Mouse (Mus musculus) kidney, adult 11 months (tissue): ENCODE data around the gene Prkcsh.

ENCODE experiments used
- DNase-seq: peaks from one replicate; pipeline ENCODE4 v3.0.0; 2022

Prkcsh gene

DNA sequence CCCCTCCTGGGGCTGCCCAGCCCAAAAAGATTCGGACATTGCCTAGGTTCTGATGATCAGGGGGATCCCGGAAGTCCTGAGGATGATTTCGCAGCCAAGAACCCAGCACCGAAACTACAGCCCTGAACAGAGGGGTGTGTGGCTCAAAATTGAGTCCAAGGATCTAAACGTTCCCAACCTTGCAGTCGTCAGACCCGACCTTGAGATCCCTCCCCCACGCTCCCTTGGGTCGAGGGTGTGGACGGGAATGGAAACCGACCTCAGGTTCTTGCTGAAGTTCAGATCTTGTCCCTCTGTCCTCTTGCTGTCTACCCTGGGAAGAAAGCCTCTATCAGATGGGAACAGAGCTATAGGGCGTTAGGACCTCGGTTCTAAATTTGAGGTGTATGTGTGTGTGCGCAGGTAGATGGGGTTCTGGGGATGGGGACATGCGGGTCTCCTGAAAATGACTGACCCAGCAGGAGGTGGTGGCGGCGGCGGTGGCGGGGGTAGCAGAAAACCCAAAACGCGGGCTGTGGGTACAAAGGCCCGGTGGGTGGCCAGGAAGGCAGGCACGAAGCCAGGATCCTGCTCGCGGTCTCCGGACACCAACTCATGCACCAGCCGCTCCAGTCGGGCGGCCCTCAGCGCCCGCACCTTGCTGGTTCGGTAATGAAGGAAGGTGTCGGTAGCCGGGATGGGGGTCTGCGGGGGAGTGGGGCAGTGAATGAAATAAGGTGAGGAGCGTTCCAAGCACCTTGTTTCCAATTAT is 14.8 kb upstream of the Prkcsh start:
- no peak for DNase-seq

DNA sequence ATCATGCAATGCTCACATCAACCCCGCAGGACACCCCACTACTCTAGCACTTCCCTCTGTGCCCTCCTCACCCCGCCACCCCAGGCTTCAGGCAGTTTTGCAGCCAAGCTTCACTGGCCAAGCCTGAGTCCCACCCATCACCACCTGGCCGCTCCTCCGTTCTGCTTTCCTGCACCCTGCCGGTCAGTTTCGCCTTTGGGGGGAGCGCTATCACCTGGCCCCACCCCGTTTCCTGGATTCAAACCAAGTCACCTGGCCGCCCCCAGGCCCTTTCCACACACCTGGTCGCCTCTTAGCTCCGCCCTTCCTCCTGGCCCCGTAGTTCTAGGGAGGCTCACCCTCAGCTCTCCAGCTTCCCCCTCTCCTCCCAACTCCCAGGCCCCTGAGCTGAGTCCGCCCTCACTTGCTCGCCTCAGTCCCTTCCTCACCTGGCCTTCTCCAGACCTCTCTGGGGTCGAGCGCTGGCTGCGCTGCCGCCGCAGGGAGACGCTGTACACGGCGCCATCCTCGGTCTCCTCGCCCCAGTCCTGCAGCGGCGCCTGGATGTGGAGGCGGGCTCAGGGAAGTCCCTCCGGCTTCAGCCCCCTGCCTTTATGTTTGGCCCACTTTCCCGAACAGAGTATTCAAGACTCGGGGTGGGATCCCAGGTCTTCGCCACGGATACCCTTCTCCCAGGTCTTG is 14.0 kb upstream of the Prkcsh start:
- peak; percentile 88 for DNase-seq

DNA sequence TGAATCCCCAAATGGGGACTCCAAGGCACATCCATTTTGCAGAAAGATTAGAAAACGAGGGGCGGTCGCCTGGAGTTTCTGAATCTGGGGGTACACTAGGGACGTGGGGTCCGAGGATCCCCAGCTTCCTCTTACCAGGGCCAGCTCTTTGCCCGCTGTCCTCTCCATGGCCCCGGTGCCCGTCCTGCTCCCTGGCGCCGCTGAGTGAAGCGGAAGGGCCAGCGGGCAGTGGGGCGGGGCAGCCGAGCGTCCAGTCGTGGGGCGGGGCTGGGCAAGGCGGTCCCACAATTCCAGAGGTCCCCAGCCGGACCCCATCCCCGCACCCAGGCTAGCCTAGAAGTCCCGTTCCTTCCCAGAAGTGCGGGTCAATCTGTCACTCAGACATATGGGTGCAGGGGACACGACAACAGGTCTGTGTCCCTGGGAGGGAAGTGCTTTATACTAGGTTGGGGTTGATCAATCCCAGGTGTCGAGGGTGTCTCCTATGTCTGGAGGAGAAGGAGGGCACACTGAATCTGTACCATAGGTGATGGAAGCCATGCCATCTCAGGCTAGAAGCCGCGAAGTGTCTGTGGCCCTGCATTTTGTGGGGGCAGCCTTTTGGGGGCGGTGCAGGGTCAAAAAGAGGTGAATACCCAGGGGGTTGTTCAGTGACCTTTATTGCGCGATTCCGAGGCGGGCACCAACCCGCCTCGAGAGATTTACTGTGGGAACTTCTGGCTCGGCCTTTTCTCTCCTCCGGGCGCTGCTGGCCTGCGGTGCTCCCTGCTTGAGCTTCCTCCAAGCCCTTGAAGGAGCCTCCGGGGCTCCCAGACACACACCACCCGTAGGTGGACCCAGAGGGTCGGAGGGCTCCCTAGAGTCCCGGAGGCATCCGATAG is 13.1 kb upstream of the Prkcsh start, which contains the start of gene Rgl3:
Rgl3 (minus strand) TSS at position 217 of the 881 bp plus-strand sequence.
- DNase-seq, result peak; percentile 79

DNA sequence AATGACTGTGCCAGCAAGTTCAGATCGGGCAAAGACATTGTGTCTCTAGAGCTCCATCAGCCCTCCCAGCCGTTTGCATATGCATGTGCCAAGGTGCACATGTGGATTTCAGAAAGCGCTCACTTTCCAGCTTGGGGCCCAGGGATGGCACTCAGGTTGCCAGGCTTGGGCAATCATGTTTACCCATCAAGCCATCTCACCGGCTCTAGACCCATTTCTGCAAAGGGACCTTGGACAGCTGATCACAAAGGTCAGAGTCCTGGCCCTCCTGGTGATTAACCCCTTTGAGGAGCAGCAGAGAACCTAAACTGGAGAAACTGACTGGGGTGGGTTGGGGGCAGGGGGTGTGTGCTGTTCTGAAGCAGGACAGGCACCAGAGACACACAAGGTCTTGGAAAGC is 10.4 kb upstream of the Prkcsh start:
- peak; percentile 39 for DNase-seq

DNA sequence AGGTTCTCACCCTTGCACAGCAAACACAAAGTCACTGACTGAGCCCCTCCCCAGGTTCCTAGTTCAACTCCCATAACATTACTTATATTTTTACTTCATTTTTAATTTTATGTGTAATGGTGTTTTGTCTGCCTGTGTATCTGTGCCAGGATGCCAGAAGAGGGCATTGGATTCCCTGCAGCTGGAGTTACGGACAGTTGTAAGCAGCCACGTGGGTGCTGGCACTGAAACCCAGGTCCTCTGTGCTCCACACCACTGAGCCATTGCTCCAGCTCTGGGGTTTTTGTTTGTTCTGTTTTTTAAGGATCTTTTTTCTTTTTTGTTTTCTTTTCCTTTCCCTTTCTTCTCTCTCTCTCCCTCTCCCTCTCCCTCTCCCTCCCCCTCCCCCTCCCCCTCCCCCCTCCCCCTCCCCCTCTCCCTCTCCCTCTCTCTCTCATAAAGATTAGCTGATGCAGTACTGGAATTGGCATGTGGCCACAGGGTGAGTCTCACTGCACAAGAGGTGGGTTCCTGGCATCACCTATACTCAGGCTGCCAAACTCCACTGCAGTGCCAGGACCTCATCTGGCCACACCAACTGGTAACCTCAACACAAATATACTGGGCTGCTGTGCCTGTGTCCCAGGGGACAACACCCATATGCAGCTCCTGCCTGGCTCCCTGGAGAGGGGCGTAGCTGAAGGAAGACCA is 6.3 kb upstream of the Prkcsh start:
- no peak for DNase-seq

DNA sequence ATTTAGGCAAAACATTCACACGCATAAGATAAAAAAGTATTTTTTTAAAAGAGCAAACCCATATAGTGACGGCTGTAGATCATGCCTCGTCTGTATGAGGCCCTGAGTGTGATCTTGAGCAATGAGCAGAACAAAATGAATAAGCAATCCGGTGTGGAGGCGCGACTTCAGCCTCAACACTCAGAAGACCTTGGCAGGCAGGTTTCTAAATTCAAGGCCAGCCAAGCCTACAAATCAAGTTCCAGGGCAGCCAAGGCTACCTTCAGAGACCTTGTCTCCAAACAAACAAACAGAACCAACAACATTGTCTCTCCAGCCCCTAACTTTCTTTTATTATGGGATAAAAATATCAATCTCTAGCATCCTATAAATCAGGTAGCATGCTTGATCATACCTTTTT is 2.3 kb upstream of the Prkcsh start:
- no peak for DNase-seq

DNA sequence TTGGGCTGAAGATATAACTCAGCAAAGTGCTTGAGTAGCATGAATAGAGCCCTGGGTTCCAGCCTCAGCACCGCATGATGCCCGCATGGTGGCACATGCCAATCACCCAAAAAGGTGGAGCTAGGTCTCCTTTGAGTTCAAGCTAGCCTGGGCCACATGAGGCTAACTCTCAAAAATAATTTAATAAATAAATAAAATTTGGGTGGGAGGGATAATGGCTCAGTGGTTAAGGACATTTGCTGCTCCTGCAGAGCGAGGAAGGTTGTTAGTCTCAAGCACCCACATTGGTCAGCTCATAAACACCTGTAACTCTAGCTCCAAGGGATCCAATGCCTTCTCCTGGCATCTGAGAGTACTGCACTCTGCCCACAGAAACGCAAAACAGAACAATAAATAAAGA is 973 bp upstream of the Prkcsh start:
- no peak for DNase-seq

DNA sequence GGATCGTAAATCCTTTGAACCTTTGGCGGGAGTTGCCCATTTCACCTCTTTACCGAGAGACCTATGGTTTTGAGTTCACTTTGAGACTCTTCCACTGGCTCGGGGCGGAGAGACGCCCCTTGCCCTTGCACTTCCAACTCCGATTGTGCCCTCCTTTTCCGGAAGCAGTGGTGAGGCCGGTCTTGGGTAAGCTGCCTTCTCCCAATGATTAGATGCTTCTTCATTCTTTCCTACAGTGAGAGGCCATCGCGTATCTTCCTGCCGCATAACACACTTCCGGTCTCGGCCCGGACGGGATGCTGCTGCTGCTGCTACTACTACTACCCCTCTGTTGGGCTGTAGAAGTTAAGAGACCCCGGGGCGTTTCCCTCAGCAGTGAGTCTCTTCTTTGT is 553 bp downstream of the Prkcsh start:
- DNase-seq, result no peak

DNA sequence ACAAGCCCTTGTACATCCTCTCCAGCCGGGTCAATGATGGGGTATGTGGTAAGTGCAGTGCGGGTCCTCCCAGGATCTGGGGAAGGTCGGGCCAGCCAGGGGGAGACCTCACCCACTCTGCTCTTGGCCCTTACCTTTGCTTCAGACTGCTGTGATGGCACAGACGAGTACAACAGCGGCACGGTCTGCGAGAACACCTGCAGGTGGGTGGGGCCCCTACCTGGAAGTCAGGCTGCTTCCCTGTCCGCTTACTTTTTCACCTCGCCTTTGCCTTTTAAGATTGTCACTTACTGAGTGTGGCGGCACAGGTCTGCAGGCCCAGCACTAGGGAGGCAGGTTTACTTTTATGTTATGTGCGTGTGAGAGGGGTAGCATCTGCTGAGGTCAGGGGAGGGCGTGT is 1.9 kb downstream of the Prkcsh start:
- DNase-seq, result no peak

DNA sequence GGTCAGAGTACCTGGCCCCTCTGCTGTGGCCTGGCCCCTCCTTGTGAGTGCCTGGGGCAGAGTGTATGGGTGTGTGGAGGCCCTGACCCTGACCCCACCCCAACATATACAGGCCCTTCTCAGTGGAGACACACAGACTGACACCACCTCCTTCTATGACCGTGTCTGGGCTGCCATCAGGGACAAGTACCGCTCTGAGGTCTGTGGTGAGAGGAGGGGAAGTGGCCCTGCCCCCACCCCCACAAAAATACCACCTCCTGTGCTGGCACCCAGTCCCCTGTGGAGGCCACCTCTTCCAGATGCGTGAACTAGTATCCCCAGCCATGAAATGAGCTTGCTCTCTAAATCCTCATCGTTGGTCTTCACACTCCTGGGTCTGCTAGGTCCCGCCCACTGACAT is 8.4 kb downstream of the Prkcsh start:
- DNase-seq, result no peak

DNA sequence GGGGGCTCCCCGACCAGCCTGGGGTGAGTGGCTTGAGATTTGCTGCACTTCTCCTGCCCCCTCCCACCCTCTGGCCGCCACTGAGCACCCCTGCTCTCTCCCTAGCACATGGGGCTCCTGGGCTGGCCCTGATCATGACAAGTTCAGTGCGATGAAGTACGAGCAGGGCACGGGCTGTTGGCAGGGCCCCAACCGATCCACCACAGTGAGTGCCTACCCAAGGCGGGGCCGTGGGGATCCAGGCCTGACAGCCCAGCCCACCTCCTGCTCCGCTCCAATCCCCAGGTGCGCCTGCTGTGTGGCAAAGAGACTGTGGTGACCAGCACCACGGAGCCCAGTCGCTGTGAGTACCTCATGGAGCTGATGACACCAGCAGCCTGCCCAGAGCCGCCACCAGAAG is 10.1 kb downstream of the Prkcsh start:
- DNase-seq, result no peak

DNA sequence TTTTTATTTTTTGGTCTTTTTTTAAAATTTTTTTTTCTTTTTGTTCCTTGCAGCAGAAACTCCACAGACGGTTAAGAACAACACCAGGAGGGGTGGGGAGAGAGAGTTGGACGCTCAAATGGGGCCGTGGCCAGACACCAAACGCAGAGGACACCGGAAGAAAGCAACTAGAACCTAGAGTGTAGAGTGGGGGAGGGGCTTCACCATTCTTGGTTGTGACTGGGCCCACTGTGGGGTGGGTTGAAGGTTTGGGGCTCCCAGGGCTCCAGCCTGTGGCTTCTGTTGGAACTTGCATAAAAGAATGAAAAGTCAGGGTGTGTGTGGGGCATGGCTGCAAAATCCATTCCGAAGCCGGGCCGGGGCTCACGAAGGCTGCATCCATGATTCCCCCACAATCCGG is 13.6 kb downstream of the Prkcsh start:
- DNase-seq, result no peak

DNA sequence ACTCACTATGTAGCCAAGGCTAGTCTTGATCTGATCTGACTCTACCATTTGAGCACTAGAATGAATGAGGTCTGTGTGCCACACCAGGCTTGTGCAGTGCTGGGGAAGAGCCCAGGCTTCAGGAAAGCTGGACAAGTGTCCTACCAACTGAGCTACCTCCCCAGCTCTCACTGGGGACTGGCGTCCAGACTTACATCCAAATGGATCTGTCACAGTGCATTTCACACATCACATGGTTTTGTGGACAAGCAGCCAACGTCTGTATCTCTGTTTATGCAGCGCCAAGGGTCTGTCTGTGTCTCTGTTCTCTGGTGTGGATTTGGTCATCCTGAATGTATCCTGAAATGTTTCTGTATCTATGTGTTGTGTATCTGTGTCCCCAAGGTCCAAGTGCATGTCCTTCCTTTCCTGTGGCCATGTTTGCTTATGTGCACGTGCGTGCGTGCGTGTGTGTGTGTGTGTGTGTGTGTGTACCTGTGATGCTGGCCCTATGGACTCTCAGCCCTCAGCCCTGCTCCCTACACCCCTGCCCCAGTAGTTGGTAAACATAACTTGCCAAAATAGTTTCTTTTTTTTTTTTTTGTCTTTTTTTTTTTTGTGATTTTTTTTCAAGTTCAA is 14.7 kb downstream of the Prkcsh start:
- no peak for DNase-seq

DNA sequence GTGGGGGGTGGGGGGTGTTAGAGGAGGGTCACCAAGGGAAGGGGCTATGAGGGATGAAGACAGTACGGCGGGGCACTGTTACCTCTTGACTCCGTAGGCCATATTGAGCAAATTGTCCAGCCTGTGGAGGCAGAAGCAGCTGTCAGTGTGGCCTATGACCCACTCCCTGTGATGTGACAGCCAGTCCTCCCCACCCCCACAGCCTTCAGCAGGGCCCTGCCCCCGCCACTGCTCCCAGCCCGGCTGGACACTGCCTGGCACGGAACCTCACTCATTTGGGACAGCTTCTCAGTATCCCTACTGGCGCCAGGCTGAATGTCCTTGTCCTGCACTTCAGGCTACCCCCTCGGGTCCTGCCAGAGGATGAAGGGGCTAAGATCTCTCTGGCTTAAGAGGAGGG is 22.0 kb downstream of the Prkcsh start:
- DNase-seq, result no peak

DNA sequence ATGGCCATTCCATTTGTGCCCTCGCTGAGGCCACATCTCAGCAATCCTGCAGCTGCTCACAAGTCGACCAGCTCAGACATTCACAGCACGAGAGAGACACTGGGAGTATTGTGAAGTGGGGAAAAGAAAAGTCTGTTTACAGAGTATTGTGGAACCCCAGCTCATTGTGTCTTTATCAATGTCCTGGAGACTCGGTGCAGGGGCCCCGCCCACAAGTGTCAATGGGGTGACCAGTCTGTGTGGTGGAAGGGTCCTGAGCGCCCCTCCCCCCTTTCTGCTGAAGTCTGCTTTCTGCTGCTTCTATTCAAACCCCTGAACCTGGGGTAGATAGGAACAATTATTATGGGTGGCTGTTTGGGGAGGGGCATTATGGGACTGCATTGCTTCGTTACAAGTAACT is 25.9 kb downstream of the Prkcsh start:
- no peak for DNase-seq

DNA sequence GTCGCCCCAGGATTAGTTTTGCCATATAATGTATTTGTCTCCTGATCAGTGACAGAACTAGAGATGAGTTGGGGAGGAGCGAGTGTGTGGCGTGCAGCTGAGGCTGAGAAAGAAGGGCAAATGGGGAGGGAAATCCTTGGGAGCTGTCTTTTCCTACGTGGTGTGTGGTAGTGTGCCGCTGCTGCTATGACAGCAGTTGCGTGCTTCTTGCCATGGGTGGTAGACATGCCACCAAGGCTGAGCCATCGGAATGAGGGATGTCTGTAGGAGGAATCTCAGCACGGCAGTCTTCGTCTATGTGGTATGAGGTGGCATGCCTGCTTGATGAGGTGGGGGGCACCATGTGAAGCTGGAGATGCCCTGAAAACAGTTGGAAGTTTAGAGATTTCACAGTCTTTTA is 27.8 kb downstream of the Prkcsh start:
- no peak for DNase-seq

DNA sequence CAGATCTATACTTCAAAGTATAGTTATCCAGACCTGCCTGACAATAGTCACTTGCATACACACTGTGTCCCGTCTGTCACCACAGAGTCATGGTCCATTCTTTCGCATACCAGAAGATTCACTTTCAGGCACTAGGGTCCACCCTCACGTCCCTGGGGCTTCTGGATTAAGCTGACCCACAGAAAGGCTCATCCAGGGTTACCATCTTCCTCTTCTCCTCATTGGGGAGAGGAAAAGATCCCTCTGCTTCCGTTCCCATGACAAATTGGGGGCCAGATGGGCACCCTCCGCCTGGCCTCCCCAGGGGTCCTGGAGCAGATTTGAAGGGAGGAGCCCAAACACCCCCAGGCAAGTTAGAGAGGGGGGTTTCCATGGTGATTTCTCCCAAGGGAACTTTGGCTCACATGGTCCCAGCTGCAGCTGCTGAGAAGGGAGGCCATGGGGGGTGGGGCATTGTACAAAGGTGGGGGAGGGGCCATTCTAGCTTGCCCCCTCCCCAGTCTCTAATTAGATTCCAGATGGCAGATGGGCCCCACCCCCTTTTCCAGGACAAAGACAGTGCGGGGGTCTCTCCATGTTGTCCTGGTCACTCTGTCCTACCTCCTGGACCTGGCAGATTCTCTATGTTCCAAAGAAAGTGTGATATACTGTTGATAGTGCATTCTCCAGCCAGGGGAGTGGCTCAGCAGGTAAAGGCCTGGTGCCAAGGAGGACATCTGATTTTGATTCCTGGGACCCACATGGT is 32.9 kb downstream of the Prkcsh start:
- no peak for DNase-seq

DNA sequence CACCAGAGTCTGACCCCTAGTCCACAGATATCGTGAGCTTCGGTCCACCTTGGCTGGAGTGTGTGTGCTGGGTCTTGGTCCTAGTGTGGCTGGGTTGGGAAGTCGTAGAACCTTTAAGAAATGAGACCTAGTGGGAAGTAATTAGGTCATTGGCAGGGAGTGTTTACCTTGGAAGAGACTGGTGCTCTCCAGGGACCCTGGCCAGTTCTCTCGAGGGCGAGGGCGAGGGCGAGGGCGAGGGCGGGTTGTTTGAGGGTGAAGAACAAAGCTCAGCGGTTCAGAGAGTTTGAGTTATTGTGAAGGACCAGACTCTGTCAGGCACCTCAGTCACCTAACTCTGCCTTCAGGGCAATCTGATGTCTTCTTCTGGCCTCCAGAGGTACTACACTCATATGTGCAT is 35.2 kb downstream of the Prkcsh start:
- DNase-seq, result no peak

DNA sequence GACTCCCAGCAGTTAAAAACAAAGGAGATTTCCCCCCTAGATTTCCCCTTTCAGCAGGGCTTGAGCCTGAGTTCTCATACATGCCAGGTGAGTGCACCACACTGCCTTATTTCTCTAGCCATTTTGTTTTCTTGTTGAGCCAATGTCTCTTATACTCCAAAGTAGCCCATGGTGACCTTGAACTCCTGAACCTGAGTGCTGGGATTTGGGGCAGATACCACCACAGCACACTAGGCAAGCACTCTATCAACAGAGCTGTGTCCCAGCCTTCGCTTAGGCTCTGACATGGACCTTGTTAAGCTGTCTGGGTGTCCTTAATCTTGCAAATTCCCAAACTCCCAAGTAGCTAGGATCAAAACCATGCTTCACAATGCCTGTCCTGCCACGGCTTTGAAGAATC is 39.2 kb downstream of the Prkcsh start:
- DNase-seq, result no peak

DNA sequence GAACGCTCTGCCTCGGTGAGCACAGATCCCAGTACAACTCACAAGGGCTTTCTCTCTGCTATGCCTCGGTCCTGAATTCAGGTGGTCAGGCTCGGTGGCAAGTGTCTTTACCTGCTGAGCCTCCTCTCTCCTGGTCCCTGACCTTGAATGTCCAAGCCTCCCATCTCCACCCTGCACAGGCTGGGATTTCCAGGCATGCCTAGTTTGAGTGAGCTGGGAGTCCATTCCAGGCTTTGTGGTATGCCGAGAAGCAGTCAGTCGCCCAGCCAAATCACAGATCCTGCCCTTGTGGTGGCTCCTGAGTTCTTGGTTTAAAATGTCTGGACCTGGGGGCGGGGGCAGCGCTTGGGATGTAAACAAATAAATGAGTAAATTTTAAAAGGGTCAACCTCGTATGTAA is 44.7 kb downstream of the Prkcsh start:
- no peak for DNase-seq

DNA sequence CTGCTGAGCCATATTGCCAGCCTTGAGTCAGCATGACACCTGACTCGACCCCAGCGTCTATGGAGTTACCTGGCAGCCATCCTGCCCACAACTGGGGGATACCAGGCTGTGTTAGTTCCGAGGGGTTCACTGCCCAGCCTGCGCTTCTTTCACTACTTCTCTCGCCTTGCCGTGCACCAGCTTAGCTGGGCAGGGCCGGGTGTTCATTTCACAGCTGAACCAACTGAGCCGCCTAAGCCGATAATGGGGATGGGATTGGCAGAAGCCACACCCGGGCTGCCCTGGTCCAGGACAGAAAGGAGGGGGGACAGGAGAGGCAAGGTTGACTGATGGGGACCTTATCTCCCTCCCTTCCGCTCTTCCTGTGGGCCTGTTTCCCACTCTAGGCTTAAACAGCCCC is 46.7 kb downstream of the Prkcsh start:
- no peak for DNase-seq

DNA sequence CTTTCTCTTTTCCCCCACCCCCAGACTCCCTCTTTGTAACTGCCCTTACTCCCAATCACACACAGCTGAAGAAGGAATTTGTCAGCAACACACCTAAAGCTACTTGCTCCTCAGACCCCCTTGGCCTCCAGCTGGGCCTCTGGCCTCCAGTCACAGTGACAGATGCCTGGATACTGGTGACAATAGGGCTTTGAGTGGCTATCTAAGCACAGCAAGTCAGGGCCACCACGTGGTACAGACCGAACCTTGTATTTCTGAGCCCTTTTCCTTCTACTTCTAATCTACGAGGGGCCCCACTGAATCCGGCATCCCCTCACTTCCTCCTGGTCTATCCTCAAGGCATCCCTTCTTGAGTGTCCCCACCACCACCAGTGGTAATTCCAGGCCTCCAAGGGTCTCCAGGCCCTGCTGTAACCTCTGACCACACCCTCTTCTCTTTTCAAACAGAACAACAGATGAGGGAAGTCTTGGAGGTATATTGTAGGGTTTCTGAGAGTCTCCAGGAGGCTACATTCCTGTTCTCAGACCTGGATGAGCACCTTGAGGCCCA is 47.2 kb downstream of the Prkcsh start:
- DNase-seq, result no peak
